Mouse (Mus musculus): Measurements from ENCODE around the gene Dus1l.

Gene Dus1l

DNA sequence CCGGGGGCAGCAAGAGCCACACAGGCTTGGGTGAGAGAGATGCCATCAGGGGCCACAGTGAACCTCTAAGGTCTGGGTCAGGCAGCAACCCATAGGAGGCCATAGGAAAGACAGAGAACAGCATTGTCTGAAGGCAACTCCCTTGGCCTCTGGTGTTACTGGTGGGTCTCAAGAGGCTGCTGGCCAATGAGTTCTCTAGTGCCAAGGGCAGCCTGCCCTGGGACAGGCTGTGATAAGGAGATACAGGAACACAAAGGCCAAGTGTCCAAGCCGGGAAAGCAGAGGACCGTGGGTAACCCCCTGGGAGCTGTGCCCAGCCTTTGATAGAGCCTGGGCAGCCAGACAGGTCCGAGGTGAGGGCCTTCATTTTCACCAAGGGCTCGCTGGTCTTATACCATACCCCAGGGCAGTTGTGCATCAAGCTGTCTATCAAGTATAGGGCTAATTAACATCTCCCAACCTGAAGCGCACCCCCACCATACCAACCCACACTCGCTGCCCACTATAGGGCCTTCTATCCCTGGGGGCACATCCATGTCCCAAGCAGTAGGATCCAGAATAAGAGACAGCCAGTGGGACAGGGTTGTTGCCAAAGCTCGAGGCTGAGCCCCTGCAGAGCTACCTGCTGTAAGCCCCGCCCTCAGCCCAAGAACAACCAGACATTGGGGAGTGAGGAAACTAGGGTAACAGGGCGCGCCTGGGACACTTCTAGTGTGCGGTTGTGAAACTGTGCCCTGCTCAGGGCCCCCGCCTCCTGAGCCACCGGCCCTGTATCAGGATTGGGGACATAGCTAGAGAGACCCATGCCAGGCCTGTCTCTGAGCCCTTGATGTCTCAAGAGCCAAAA is 25.1 kb upstream of the Dus1l start:
- in situ Hi-C loops (cut with MboI; ENCODE audit: unreplicated experiment in 2 of 2): loop anchor here (5.0 to 10.0 kb wide), 2 partner anchors 86 to 534 kb away; partner anchors contain the start of gene Wdr45b (in 1 of the 2)

- in situ Hi-C loops (cut with MboI; ENCODE audit: unreplicated experiment in 2 of 2): loop anchor here (5.0 to 10.0 kb wide), 2 partner anchors 87 to 534 kb away; partner anchors contain the start of gene Wdr45b (in 1 of the 2)
Measured at GRCm38 (mm10) chr11:120820546-120820945, 24.3 kb upstream of the Dus1l start.

DNA sequence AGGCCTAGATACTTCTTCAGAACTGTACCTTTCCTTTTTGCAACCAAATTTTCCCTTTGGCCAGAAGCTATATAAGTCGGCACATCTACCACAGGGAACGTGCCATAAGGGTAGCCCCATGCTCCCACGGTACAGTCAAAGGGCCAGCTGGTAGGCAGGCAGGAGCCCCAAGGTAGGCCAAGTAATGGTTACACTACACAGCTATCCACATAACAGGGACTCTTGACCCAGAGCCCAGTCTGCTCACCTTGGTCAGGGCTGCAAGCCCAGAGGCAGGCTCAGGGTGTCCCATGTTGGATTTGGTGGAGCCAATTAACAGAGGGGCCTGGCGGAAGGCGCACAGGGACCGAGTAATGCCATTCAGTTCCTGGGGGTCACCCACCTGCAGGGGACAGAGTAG is 23.4 kb upstream of the Dus1l start:
- in situ Hi-C loops (cut with MboI; ENCODE audit: unreplicated experiment in 2 of 2): no loop called here

DNA sequence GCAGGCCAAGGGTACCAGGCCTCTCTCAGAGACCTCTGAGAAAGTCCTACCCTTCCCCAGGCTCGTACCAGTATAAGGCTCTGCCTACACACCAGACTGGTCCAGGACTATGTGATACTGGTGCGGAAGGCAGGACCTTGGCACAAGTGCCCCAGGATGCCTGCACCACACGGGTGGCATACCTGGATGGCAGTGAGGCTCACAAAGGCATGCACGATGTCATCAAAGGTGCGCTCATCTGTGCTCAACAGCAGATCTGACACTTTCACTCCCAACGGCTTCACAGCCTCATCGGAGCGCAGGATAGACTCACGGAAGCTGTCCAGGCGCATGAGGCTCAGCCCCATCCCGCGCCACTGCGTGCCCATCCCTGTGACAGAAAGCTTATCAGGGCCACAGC is 22.0 kb upstream of the Dus1l start:
- in situ Hi-C loops (cut with MboI; ENCODE audit: unreplicated experiment in 2 of 2): no loop called here

- in situ Hi-C loops (cut with MboI; ENCODE audit: unreplicated experiment in 2 of 2): no loop called here
Measured at GRCm38 (mm10) chr11:120817358-120817757, 21.2 kb upstream of the Dus1l start.

DNA sequence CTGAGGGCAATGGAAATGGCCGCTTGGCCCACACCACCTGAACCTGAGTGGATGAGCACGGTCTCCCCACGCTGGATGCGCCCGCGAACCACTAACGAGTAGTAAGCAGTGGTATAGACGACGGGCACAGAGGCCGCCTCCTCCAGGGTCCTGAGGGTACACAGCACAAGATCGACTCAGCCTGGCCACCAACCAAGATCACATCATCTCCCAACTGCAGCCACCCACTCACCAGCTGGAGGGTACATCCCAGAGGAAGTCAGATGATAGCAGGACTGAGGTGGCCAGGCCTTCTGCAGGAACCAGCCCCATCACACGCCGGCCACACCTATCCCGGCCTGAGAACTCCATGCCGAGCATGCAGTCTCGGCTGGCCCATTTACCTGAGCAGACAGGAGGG is 15.9 kb upstream of the Dus1l start:
- in situ Hi-C loops (cut with MboI; ENCODE audit: unreplicated experiment in 2 of 2): no loop called here

DNA sequence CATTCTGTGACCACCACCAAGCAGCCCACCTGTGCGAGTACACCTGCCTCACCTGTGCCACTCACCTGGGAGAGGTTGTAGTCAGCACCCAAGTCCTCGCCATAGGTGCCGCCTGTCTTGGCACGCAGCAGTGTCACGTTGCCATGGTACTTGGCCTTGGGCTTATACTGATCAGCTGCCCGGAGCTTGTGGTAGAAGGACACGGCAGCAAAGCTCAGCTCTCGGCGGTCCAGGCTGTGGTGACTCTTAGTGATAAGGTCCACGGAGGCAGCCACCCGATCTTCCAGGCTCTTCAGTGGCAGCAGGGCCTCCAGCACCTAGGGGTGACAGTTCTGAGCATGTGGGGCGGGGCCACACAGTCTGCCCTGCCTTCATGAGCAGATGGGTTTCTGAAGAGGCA is 11.8 kb upstream of the Dus1l start:
- in situ Hi-C loops (cut with MboI; ENCODE audit: unreplicated experiment in 2 of 2): loop anchor here in 1 of 2 experiments (10.0 kb wide), 1 partner anchor 83 kb away; the partner anchor contains the start of genes Dcxr and Rac3

GRCm38 (mm10) chr11:120805375-120806298 is 9.4 kb upstream of the Dus1l start:
- in situ Hi-C loops (cut with MboI; ENCODE audit: unreplicated experiment in 2 of 2): loop anchor here in 1 of 2 experiments (10.0 kb wide), 1 partner anchor 81 kb away; the partner anchor contains the start of genes Dcxr and Rac3

GRCm38 (mm10) chr11:120804769-120805168 is 8.6 kb upstream of the Dus1l start:
- in situ Hi-C loops (cut with MboI; ENCODE audit: unreplicated experiment in 2 of 2): loop anchor here in 1 of 2 experiments (10.0 kb wide), 1 partner anchor 80 kb away; the partner anchor contains the start of genes Dcxr and Rac3

DNA sequence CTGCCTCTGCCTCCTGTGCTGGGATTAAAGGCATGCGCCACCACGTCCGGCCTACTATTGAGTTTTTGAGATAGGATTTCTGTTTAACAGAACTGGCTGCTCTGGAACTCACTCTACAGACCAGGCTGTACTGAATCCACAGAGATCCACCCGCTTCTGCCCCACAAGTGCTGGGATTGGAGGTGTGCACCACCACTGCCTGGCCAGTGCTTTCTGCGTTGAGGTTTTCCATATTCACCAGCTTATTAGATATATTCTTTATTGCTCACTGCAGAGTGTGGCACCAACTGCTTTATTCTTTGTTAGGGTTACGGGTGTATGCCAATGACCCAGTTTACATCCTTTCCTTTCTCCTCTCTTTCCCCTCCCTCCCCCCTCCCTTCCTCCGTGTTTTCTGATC is 8.1 kb upstream of the Dus1l start:
- in situ Hi-C loops (cut with MboI; ENCODE audit: unreplicated experiment in 2 of 2): loop anchor here in 1 of 2 experiments (10.0 kb wide), 1 partner anchor 79 kb away; the partner anchor contains the start of genes Dcxr and Rac3

DNA sequence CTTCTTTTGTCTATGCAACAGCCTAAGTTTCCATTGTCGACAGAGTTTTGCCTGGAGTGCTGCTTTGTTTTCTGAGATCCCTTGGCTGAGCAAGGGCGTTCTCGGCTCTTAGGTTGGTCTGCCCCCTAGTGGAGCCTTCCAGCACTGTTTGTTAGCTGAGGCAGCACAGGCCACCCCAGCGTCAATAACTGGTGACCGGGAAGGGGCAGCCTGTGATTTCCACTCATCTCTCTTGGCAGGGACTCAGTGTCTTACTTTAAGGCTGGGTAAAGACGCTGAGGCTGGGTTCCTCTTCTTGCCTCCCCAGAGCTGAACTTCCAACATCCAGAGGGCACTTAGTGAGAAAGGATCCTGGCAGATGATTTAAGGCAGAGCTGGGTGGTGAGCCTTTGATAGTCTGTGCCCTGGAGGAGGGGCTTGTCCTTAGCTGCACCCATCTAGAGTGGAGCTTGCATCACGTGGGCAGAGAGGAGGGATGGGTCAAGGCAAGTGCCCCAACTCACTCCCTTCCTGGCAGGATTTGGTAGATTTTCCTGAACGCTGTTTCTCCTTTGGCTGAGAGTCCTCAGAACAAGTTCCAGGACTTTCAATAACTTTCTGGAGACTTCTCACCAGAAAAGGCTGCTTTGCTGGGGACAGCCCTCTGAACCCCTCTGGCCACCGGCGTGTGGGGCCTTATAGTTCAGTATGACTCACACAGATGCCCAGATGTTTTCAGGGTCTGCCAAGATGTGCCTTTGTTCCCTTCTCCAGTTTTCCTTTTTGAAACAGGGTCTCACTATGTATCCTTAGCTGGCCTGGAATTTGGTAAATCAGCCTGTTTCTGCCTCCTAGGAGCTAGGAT is 4.1 kb upstream of the Dus1l start:
- in situ Hi-C loops (cut with MboI; ENCODE audit: unreplicated experiment in 2 of 2): loop anchor here in 1 of 2 experiments (10.0 kb wide), 1 partner anchor 75 kb away; the partner anchor contains the start of genes Dcxr and Rac3

- in situ Hi-C loops (cut with MboI; ENCODE audit: unreplicated experiment in 2 of 2): loop anchor here in 1 of 2 experiments (25.0 kb wide), 1 partner anchor 187 kb away; the partner anchor contains the start of genes Npb and Pcyt2
Measured at GRCm38 (mm10) chr11:120799316-120799890, 3.2 kb upstream of the Dus1l start.

DNA sequence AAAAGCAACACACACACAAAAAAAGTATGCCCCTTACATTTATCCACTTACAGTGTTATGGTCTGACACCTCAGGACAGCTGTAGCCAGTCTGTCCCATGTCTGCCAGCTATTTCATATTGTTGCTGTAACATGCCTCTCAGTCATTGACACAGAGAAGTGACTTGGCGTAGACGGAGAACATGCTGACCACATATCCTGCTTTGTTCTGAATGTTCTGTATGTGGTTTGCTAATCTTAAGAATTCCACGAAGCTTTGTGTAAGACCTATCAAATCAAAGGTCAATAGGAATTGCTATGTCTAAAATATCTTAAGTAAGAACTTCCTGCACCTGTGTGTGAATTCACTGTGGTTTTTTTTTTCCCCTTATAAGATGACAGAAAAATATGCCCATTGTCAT is 2.0 kb upstream of the Dus1l start:
- in situ Hi-C loops (cut with MboI; ENCODE audit: unreplicated experiment in 2 of 2): loop anchor here in 1 of 2 experiments (25.0 kb wide), 1 partner anchor 186 kb away; the partner anchor contains the start of genes Npb and Pcyt2

DNA sequence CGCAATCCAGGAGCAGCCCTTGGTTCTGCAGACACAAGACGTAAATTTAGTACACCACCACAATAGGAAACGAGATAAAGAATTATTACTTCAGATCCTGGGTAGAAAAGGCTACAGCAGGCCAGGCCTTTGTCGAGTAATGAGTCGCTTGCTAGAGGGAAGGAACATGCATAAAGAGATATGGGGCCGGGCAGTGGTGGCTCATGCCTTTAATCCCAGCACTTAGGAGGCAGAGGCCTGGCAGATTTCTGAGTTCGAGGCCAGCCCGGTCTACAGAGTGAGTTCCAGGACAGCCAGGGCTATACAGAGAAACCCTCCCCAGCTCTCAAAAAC is 377 bp upstream of the Dus1l start:
- in situ Hi-C loops (cut with MboI; ENCODE audit: unreplicated experiment in 2 of 2): loop anchor here in 1 of 2 experiments (25.0 kb wide), 1 partner anchor 184 kb away; the partner anchor contains the start of genes Npb and Pcyt2

- in situ Hi-C loops (cut with MboI; ENCODE audit: unreplicated experiment in 2 of 2): loop anchor here in 1 of 2 experiments (25.0 kb wide), 1 partner anchor 180 kb away; the partner anchor contains the start of genes Npb and Pcyt2
Measured at GRCm38 (mm10) chr11:120792652-120793051, 3.6 kb downstream of the Dus1l start.

DNA sequence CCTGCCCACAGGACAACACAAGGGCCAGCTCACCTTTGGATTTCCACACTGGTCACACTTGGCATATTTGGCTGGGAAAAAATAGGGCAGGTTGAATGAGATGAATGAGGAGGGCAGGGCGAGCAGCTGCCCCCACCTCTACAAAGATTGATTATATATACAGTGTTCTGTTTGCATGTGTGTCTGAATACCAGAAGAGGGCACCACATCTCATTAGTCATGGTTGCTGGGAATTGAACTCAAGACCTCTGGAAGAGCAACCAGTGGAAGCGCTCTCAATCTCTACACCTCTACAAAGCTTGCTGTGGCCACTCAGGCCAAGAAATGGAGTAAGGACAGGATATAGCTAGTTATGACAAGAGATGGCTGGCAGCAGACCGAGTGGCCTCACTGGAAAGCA is 6.4 kb downstream of the Dus1l start:
- in situ Hi-C loops (cut with MboI; ENCODE audit: unreplicated experiment in 2 of 2): loop anchor here in 1 of 2 experiments (25.0 kb wide), 1 partner anchor 178 kb away; the partner anchor contains the start of genes Npb and Pcyt2

- in situ Hi-C loops (cut with MboI; ENCODE audit: unreplicated experiment in 2 of 2): loop anchor here in 1 of 2 experiments (25.0 kb wide), 1 partner anchor 177 kb away; the partner anchor contains the start of genes Npb and Pcyt2
Measured at GRCm38 (mm10) chr11:120789355-120789754, 6.8 kb downstream of the Dus1l start.

DNA sequence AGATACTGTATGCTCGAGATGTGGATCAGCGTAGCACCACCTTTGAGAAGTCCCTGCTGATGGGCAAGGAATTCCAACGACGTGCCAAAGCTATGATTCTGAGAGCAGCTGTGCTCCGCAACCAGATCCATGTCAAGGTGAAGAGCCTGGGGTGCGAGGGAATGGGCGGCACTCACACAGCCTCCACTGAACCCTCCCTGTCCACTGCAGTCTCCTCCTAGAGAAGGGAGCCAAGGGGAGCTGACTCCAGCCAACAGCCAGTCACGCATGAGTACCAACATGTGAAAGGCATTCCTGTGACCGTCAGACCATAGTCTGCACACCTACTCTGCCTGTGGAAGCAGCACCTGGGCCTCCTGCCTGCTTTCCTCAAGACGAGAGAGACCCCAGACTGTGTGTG is 7.7 kb downstream of the Dus1l start:
- in situ Hi-C loops (cut with MboI; ENCODE audit: unreplicated experiment in 2 of 2): loop anchor here in 1 of 2 experiments (25.0 kb wide), 1 partner anchor 176 kb away; the partner anchor contains the start of genes Npb and Pcyt2

DNA sequence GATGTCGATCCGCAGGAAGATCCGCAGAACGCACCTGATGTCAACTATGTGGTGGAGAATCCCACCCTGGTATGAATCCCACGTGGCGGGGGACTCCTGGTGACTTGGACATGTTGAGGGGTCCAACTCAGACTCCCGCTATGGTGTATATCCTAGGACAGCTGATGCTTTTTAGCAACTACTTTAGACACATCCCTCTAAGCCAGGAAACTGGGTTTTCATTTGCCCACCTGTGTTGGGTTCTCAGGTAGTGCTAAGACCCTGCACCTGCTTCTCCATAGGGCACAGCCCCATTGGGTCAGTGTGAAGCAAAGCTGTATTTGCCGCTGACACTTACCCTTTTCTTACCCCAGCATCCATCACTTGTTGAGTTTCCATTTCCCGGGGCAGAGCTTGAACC is 11.1 kb downstream of the Dus1l start:
- in situ Hi-C loops (cut with MboI; ENCODE audit: unreplicated experiment in 2 of 2): loop anchor here in 1 of 2 experiments (25.0 kb wide), 1 partner anchor 173 kb away; the partner anchor contains the start of genes Npb and Pcyt2
